Mouse (Mus musculus) thymus, postnatal 36 days (tissue): ENCODE measurements at regions not wholly inside any gene's neighbourhood (a gene's known extent, or its start where the extent isn't known, plus 50 kb on each side); places are given as distances from the start of the nearest gene placed in this dataset.
"Not testable (repeated sequence)": the region's sequence is repeated elsewhere in the genome, so short reads cannot be mapped to it uniquely, and the experiment has no call there.

Experiments used
- DNase-seq, 2 experiments: peaks; one replicate each; pipeline ENCODE4 v3.0.0; 2022; ENCODE audit warnings: mixed read lengths in 2 of 2

- no peak for DNase-seq
Observed at GRCm38 (mm10) chr16:30778078-30778477, 178.6 kb downstream of the Fam43a start.

GRCm38 (mm10) chr16:30778945-30779344 is 179.4 kb downstream of the Fam43a start:
- no peak for DNase-seq

- no peak for DNase-seq
Observed at GRCm38 (mm10) chr16:30784261-30784660, 184.7 kb downstream of the Fam43a start.

- DNase-seq = no peak
Observed at GRCm38 (mm10) chr16:30784949-30785348, 185.4 kb downstream of the Fam43a start.

- no peak for DNase-seq
Observed at GRCm38 (mm10) chr16:30786060-30786459, 186.5 kb downstream of the Fam43a start.

GRCm38 (mm10) chr16:30787351-30787750 is 187.8 kb downstream of the Fam43a start:
- no peak for DNase-seq

- DNase-seq = no peak
Observed at GRCm38 (mm10) chr16:30788321-30788781, 188.8 kb downstream of the Fam43a start.

GRCm38 (mm10) chr16:30788944-30789781 is 189.6 kb downstream of the Fam43a start:
- no peak for DNase-seq

GRCm38 (mm10) chr16:30790036-30790435 is 190.5 kb downstream of the Fam43a start:
- DNase-seq = no peak

GRCm38 (mm10) chr16:30790551-30791001 is 191.1 kb downstream of the Fam43a start:
- no peak for DNase-seq

GRCm38 (mm10) chr16:30791048-30791855 is 191.7 kb downstream of the Fam43a start:
- no peak for DNase-seq

GRCm38 (mm10) chr16:30792738-30793377 is 193.3 kb downstream of the Fam43a start:
- DNase-seq = no peak

- no peak for DNase-seq
Observed at GRCm38 (mm10) chr16:30793378-30793753, 193.8 kb downstream of the Fam43a start.

- DNase-seq = no peak
Observed at GRCm38 (mm10) chr16:30793856-30794255, 194.3 kb downstream of the Fam43a start.

- no peak for DNase-seq
Observed at GRCm38 (mm10) chr16:30795501-30795904, 196.0 kb downstream of the Fam43a start.

GRCm38 (mm10) chr16:30796103-30796502 is 196.6 kb downstream of the Fam43a start:
- no peak for DNase-seq

- DNase-seq = no peak
Observed at GRCm38 (mm10) chr16:30797006-30797405, 197.5 kb downstream of the Fam43a start.

- DNase-seq = no peak
Observed at GRCm38 (mm10) chr16:30797973-30798471, 198.5 kb downstream of the Fam43a start.

- no peak for DNase-seq
Observed at GRCm38 (mm10) chr16:30798536-30798935, 199.0 kb downstream of the Fam43a start.

GRCm38 (mm10) chr16:30799699-30800483 is 200.4 kb downstream of the Fam43a start:
- no peak for DNase-seq

GRCm38 (mm10) chr16:30804018-30804417 is 204.5 kb downstream of the Fam43a start:
- DNase-seq = no peak

GRCm38 (mm10) chr16:30806206-30806605 is 206.7 kb downstream of the Fam43a start:
- not testable (repeated sequence) for DNase-seq
